Mouse (Mus musculus) cortical plate, adult 2 months (tissue): ENCODE results near the gene Fgf5.

Source experiments
- CTCF ChIP-seq: fragments of 200-500 bp; IDR thresholded peaks from 2 replicates; pipeline ENCODE4 v1.5.1; 2011; ENCODE audit warnings: mild to moderate bottlenecking, control low read depth, low read length; ENCODE audit not compliant: insufficient read depth; ENCODE audit errors: extremely low read depth
- POLR2A ChIP-seq: fragments of 200-500 bp; IDR thresholded peaks from 2 replicates; pipeline ENCODE4 v1.6.1; 2011; ENCODE audit warnings: mild to moderate bottlenecking, low read length, control low read depth; ENCODE audit not compliant: insufficient read depth; ENCODE audit errors: extremely low read depth

DNA sequence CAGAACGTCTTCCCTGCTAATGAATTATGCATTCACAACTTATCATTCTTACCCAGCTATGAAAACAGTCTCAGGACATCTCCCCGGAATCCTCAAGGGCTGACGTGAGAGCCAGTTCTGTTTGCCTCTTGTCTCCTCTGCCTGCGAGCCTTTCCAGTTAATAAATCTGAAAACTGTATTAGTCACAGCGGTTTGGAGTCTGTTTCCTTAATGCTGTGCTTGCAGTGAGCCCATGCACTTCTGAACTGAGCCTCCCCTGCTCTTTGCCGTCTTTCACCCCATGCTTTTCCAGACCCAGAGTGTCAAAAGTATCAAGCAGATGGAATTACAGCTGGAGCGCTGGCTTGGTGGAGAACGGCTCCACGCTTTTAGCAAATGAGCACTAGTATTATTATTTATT, 52.5 kb downstream of the Fgf5 start:
- TF ChIP-seq POLR2A: no peak
- no peak for TF ChIP-seq CTCF
